Mouse (Mus musculus) activated CD4-positive, CD25-positive, alpha-beta regulatory T cell, adult 9 weeks (primary cell): ENCODE measurements around the gene Ppm1m. TPM values are rescaled to one million over a fixed set of nuclear protein-coding genes. Genes with fewer than 3 reads are reported as not detected.

Experiments used
- polyA plus RNA-seq: library from polyadenylated mRNA; unstranded; fragments of 100-300 nt; shearing (Covaris generic); gene quantifications from one replicate; pipeline ENCODE4 v1.2.1, GENCODE M21; 2017

Gene Ppm1m
- 16.7 TPM for polyA plus RNA-seq

DNA sequence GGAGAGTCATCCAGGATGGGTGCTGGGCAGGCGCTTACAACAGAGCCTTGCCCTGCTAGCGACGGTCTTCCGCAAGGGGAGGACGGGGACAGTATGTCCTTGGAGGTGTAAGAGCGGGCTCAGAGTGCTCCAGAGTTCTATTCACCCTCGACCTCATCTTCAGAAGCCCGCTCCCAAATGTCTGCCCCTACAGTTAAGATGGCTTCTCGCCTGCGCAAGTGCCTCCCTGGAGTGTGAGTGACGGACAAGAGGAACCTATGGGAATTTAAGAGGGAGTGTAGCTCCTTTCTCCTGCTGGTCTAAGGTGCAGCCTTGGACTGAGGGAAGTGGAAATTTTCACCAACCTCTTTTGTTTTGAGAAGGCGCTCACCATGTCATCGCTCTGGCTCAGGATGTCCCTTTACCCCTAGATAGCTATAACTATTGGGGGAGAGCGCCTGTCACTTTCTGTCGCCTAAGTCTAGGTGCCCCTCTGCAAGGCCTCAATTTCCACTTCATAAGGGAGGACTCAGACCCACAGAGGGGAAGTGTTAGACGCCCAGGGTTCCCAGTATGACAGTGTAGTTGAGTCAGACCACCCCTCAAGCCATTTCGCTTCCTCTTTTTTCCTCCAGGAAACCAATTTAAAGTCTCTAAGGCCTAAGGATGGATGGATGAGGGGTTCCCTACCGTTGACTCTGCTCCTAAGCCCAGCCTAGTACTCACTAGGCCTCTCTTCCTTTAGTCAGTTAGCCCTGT lies at the start of gene Ppm1m:
Ppm1m (minus strand) TSS at position 212 of the 738 bp plus-strand sequence.

GRCm38 (mm10) chr9:106222261-106222851 lies 22.8 kb upstream of the Ppm1m start, which contains the start of gene Tlr9:
TSS of gene Tlr9 (plus strand) at chr9:106222598.

DNA sequence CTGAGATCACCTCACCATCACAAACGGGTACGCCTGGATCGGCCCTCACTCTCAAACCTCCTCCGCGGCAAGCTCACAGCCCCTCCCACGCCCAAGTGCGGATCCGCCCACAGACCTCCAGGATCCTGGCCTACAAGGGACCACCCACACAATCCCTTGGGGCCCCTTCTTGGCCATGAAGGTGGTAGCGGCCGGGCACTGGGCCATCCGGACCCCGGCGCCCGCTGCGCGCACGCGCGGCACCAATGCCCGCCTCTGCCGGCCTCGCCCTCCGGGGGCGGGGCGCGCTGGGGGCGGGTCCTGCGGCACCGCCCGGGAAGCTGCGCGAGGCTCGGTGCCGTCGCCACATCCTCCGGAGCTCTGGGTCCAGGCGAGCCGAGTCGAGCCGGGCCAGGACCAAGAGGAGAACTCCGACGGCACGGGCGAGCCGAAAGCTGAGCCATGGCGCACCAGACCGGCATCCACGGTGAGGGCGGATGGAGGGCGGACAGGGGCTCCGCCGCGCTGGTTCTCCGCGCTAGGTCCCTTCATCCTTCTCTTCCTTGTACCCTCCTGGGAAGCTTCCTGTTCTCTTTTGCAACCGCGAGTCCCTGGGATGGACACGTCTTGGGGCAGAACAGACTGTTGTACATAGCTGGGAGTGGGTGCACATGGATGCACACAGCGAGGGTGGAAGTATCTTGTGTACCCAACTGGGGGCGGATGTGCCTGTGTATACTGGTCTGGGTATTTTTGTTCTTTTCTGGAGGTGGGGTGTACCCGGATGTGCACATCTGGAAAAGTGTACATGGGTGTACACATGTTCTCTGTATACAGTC lies 3.5 kb upstream of the Ppm1m start, which contains the start of gene Twf2:
Twf2 (plus strand) TSS at position 290 of the 818 bp plus-strand sequence.

DNA sequence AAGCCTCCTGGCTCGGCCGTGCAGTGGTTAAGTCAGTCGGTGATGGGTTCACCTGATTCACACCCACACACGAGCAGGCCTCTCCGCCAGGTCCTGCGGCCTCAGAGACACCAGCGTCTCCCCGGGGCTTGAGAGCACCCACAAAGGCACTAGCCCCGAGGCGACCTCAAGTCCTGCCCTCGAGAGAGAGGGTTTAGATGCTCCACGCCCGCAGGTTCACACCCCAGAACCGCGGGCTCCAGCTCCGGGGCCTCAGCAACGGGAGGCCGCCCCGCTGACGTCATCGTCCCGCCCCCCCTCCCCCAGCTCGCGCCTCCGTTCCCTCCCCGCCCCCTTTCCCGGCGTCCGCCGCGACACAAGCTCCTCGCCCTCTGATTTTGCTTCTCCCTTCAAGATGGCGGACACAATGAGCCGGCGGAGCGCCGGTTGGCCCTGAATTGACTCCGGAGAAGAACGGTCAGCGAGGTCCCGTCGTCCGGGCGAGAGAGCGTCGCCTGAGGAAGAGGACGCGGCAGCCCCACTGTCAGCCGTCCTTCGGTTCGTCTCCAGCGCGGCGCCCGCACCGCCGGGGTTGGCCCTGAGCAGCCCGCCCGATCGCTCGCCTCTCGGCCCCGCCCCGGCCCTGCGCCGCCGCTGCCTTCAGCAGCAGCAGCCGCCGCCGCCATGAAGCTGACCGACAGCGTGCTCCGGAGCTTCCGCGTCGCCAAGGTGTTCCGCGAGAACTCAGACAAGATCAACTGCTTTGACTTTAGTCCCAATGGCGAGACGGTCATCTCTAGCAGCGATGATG lies 28.8 kb downstream of the Ppm1m start, which contains the start of gene Wdr82:
Wdr82 (plus strand) TSS at position 373 of the 790 bp plus-strand sequence.

DNA sequence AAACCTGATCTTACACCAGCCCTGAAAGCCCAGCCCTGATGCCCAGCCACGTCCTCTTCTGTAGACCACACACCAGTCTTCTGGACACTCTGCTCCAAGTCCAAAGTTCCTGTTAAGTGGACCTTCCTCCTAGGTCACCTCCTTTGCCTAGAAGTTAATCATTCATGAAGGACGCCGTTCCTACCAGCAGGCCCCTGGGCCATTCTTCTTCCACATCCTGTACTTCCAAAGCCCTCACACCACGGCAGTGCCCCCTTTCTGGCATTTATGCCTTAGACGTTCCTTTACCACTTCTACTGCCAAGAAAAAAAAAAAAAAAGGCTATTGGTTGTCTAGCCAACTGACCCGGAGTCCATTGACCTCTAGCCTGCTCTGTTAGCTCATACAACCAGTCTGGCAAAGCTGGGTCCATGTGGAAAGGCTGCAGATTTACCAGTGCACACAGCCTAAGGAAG lies 41.5 kb downstream of the Ppm1m start, which contains the start of gene Glyctk:
Glyctk (minus strand) TSS at position 102 of the 455 bp plus-strand sequence.

Other genes starting within 250 kb of the Ppm1m start
- gene Col6a5, start 239.1 kb downstream of the Ppm1m start, polyA plus RNA-seq: not detected
- gene Col6a4, start 103.0 kb downstream of the Ppm1m start, polyA plus RNA-seq: not detected
- 7.4 TPM for gene Glyctk, start 41.6 kb downstream of the Ppm1m start, polyA plus RNA-seq
- gene Wdr82, start 28.8 kb downstream of the Ppm1m start, polyA plus RNA-seq: 43.8 TPM
- gene Twf2, start 3.4 kb upstream of the Ppm1m start, polyA plus RNA-seq: 342 TPM
- not detected for gene Tlr9, start 22.9 kb upstream of the Ppm1m start, polyA plus RNA-seq
- 54.4 TPM for gene Alas1, start 48.9 kb upstream of the Ppm1m start, polyA plus RNA-seq
- gene Poc1a, start 81.3 kb upstream of the Ppm1m start, polyA plus RNA-seq: 6.9 TPM
- gene Dusp7, start 168.9 kb upstream of the Ppm1m start, polyA plus RNA-seq: 12.0 TPM
- gene Rpl29, start 229.7 kb upstream of the Ppm1m start, polyA plus RNA-seq: 801 TPM
- 20.7 TPM for gene Acy1, start 238.6 kb upstream of the Ppm1m start, polyA plus RNA-seq
- 16.0 TPM for gene Abhd14b, start 247.7 kb upstream of the Ppm1m start, polyA plus RNA-seq
- 23.8 TPM for gene Abhd14a, start 247.9 kb upstream of the Ppm1m start, polyA plus RNA-seq